Mouse (Mus musculus): ENCODE measurements around the gene Haus2.

Gene Haus2

GRCm38 (mm10) chr2:120663491-120664154 lies 54.4 kb downstream of the Haus2 start:
- DNase-seq (ENCODE audit: low spot score in 2 of 2), result no peak

- DNase-seq (ENCODE audit: low spot score in 2 of 2), result no peak
These were observed 58.3 kb downstream of the Haus2 start for GRCm38 (mm10) chr2:120667446-120667845.

GRCm38 (mm10) chr2:120670253-120670652 lies 61.1 kb downstream of the Haus2 start:
- DNase-seq (ENCODE audit: low spot score in 2 of 2), result no peak
